Mouse (Mus musculus): ENCODE results near the gene Pigo.

Pigo gene

DNA sequence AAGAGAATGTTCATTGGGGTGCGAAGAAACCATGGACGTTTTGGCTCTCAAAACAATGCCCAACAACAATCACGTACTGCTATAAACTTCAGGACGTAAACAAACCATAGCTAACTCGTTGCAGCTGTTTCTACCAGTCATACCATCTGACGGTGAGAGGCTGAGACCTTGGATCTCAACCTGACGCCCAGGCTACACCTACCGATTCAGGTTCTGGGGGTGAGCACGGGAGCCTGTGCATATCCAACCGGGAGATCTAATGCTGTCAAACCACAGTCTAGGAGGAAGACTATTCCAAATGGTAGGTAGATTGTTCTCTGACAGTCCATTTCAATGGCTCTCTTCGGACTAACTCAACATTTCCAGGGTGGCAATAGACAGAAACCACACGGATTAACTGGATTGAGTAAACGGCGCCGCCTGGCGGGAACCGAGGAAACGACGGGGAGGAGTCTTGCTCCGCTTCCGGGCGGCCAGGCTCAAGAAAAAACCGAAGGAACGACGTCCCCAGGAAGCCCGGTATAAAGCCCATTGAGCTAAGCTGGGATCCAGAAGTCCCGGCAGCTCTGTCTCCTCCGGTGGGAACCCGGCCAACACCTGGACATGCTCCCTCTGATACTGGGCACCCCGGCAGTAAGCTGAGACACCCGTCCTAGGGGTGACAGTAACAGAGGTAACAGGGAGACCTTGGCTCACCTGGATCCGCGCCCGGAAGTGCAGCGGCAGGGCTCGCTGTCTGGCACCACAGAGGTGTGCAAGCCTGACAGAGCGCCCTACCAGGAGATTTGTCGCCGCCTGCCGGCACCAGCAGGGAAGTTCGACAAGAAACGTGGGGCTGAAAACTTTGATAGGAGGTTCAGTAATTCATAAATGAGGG lies at the start of gene Pigo:
Gene Pigo, minus strand, starts transcription at position 736 of the 877 bp plus-strand sequence.
- peak; percentile 95 for DNase-seq

- no peak for DNase-seq
These were observed 49.3 kb upstream of the Pigo start for GRCm38 (mm10) chr4:43074923-43075322.

- DNase-seq, result no peak
These were observed 39.9 kb upstream of the Pigo start for GRCm38 (mm10) chr4:43065471-43065870.

GRCm38 (mm10) chr4:43060286-43060685 lies 34.7 kb upstream of the Pigo start:
- no peak for DNase-seq

GRCm38 (mm10) chr4:43059697-43060096 lies 34.1 kb upstream of the Pigo start:
- DNase-seq, result no peak

GRCm38 (mm10) chr4:43058753-43059654 lies 33.4 kb upstream of the Pigo start, which contains the start of gene Unc13b:
Gene Unc13b (plus strand): TSS chr4:43058953.
- DNase-seq, result peak; percentile 64

DNA sequence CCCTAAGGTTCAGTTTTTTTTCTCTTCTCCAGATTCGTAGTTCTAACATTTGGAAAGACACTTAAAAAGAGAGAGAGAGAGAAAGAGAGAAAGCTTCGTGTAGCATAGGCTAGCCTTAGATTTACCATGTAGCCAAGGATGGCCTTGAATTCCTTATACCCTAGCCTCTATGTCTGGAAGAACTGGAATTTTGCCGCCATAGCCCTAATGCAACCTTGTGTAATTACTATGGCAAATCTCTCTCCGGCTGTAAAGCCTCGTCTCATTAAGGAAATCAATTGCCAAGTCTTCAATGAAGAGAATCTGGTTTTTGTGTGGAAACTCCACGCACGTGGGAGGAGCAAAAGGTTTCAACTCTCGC lies 32.8 kb upstream of the Pigo start:
- no peak for DNase-seq

GRCm38 (mm10) chr4:43057654-43058053 lies 32.0 kb upstream of the Pigo start:
- DNase-seq, result no peak

GRCm38 (mm10) chr4:43052627-43053026 lies 27.0 kb upstream of the Pigo start:
- DNase-seq, result no peak

DNA sequence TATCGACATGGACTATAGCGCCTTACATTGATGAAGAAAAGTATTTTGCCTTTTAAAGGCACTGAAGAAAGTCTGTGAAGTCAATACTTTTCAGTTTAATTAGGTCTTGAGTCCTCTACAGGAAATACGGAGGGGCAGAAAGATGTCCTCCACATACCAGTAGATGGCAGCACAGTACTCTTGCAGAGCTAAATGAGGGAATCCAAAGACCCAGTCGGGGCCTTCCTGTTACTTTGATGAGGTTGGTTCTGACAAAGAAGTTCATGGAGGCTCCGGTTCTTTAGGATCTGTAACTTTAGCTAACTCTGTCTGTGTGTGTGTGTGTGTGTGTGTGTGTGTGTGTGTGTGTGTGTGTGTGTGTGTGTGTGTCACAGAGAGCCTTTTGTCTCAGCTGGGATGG lies 21.6 kb upstream of the Pigo start:
- DNase-seq, result peak; percentile 65

- no peak for DNase-seq
These were observed 21.0 kb upstream of the Pigo start for GRCm38 (mm10) chr4:43046607-43047006.

DNA sequence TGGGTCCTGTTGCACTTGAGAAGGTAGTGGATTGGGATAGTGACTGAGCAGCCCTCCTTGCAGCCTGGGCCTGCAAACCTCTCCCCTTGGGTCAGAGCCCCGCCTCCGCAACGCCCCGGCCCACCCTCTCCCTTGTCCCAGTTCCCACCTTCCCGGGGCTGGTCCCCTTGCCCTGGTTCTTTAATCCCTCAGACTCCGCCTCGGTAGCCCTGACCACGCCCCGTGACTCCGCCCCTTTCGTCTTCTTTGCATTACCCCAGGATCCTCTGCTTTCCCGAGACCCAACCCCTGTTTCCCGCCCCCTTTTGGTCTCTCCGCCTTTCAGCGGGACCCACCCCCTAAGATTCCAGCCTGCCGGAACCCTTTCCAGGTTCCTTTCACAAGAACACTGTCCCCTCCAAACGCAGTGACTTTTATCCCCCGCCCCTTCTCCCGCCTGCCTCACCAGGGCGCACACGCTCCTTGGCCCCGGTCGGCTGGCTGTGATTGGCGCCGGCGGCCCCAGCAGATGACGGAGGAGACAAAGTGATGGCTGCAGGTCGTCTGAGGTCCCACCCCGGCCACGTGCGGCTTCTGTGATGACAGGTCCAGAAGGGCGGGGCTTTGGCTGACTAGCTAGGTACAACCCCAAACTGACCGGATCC lies 20.2 kb upstream of the Pigo start, which contains the start of gene Fam214b:
Gene Fam214b, minus strand, starts transcription at position 562 of the 644 bp plus-strand sequence.
- peak; percentile 90 for DNase-seq

GRCm38 (mm10) chr4:43045285-43045658 lies 19.7 kb upstream of the Pigo start:
- DNase-seq, result no peak

GRCm38 (mm10) chr4:43044673-43045072 lies 19.1 kb upstream of the Pigo start:
- DNase-seq, result no peak

- peak; percentile 66 for DNase-seq
These were observed 18.2 kb upstream of the Pigo start for GRCm38 (mm10) chr4:43043644-43044357.

- no peak for DNase-seq
These were observed 15.4 kb upstream of the Pigo start for GRCm38 (mm10) chr4:43040881-43041547.

DNA sequence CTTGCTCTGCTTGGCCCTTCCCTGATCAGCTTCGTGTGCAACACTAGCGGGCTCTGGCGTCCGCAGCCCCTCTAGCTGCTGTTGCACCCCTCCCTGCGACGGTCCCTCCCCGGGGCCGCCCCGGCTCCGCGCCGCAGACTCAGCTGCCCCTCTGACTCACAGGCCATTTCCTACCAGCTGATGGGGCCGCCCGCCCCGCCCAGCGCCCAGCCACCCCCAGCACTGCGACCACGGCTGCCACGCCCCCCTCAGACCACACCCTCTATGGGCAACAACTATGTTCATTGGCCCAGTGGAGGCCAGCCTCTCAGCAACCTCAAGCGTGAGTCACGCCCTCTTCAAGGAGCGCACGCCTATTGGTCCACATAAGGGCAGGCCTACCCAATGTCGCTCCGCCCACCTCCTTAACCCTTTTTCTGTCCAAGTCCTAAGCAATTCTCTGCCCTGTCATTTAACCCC lies 14.5 kb upstream of the Pigo start:
- DNase-seq, result peak; percentile 94

- DNase-seq, result no peak
These were observed 14.0 kb upstream of the Pigo start for GRCm38 (mm10) chr4:43039609-43040008.

GRCm38 (mm10) chr4:43038567-43039495 lies 13.2 kb upstream of the Pigo start:
- no peak for DNase-seq

DNA sequence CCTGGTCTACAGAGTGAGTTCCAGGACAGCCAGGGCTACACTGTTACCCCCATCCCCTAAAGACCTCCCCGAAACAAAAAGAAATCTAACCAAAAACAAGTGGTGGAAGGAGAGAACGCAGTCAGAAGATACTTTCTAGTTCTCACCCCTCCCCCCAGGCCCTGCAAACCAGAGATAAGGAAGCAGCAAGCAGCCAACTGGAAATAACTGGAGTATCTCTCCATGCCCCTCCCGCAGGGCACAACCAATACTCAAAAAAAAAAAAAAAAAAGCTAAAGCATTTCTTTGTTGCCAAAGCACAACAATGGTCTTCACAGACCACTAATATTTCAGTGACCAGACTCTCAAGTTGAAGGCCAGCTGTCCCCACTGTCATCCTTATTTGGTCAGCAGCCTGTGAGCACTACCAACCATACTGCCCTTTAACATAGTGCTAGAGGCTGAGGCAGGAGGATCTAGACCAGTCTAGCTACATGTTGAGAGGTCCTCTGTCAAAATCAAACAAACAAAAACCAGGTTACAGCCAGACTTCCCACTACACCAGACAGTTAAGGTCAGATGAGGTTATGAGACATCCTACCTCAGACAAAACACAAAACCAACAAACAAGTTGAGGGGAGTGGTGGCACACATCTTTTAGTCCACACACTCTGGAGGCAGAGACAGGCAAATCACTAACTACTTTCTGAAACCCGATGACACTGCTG lies 12.4 kb upstream of the Pigo start:
- no peak for DNase-seq

All from thymus, postnatal 4 days (tissue).